Mouse (Mus musculus) CH12.LX (cell line): ENCODE results near the gene Olfr101. TPM values are rescaled to one million over a fixed set of nuclear protein-coding genes. Genes with fewer than 3 reads are reported as not detected.

ENCODE experiments used
- DNase-seq: peaks from one replicate; pipeline ENCODE4 v3.0.0-alpha.2; 2013; ENCODE audit errors: extremely low read depth
- H3K27ac ChIP-seq: 2 replicates; pipeline ENCODE4 v1.5.1; 2012; ENCODE audit warnings: low read depth, mild to moderate bottlenecking, control low read depth, moderate library complexity; ENCODE audit not compliant: insufficient read depth
- H3K27me3 ChIP-seq: replicated peaks from 2 replicates; pipeline ENCODE3; 2012; ENCODE audit warnings: inconsistent platforms
- H3K36me3 ChIP-seq, 2 experiments: replicated peaks in 1 of 2; 2 replicates each; pipeline versions ENCODE3 to v1.6.1; 2012; ENCODE audit warnings: inconsistent platforms in 1 of 2, low read length in 1 of 2, mild to moderate bottlenecking in 1 of 2, mixed read lengths in 1 of 2, moderate library complexity in 1 of 2; ENCODE audit not compliant: control insufficient read depth in 1 of 2, insufficient read depth in 1 of 2
- H3K4me1 ChIP-seq, 2 experiments: 2 replicates each; pipeline ENCODE4 v1.6.1; 2012; ENCODE audit warnings: inconsistent platforms in 1 of 2, moderate library complexity in 1 of 2; ENCODE audit not compliant: insufficient read depth in 2 of 2, control insufficient read depth in 1 of 2
- H3K4me2 ChIP-seq: 2 replicates; pipeline ENCODE4 v1.6.1; 2012; ENCODE audit warnings: low read depth, mild to moderate bottlenecking, control low read depth; ENCODE audit not compliant: poor library complexity, insufficient read depth, severe bottlenecking
- H3K4me3 ChIP-seq, 3 experiments: fragments of 150-350 bp in 1 of 3; sonication (generic) in 1 of 3; replicated peaks in 1 of 3; 2 replicates each; pipeline versions ENCODE3 to v1.5.1; 2011 to 2012; ENCODE audit warnings: low read depth in 2 of 3, low read length in 2 of 3, mild to moderate bottlenecking in 2 of 3, moderate library complexity in 2 of 3, control low read depth in 1 of 3, improper control_type of control experiment in 1 of 3, inconsistent platforms in 1 of 3, mixed read lengths in 1 of 3; ENCODE audit not compliant: poor library complexity in 1 of 3
- H3K79me2 ChIP-seq: replicated peaks from 2 replicates; pipeline ENCODE4 v1.6.1; 2012; ENCODE audit warnings: mild to moderate bottlenecking, moderate library complexity; ENCODE audit not compliant: control insufficient read depth, poor library complexity, insufficient read depth, severe bottlenecking; ENCODE audit errors: extremely low read depth
- H3K9ac ChIP-seq: 2 replicates; pipeline ENCODE4 v1.6.1; 2012; ENCODE audit warnings: low read depth, mild to moderate bottlenecking, control low read depth, moderate library complexity; ENCODE audit not compliant: insufficient read depth
- H3K9me3 ChIP-seq: replicated peaks from 2 replicates; pipeline ENCODE3; 2012; ENCODE audit warnings: low read length, inconsistent platforms, mixed read lengths
- BHLHE40 ChIP-seq: IDR thresholded peaks from 2 replicates; pipeline ENCODE4 v1.6.1; 2011; ENCODE audit warnings: mild to moderate bottlenecking, low read depth, low read length, improper control_type of control experiment
- CHD1 ChIP-seq: IDR thresholded peaks from 2 replicates; pipeline ENCODE4 v1.6.1; 2012; ENCODE audit warnings: low read depth, low read length, improper control_type of control experiment, inconsistent platforms
- CHD2 ChIP-seq: IDR thresholded peaks from 2 replicates; pipeline ENCODE4 v1.6.1; 2011; ENCODE audit warnings: low read length, improper control_type of control experiment
- CTCF ChIP-seq, 2 experiments: IDR thresholded peaks in 1 of 2; conservative IDR thresholded peaks in 1 of 2; 2 replicates each; pipeline ENCODE4 v1.5.1; 2011 to 2012; ENCODE audit warnings: low read depth in 2 of 2, low read length in 2 of 2, improper control_type of control experiment in 1 of 2, inconsistent platforms in 1 of 2, mild to moderate bottlenecking in 1 of 2, moderate library complexity in 1 of 2
- E2F4 ChIP-seq: IDR thresholded peaks from 2 replicates; pipeline ENCODE4 v1.6.1; 2011; ENCODE audit warnings: low read depth, low read length, improper control_type of control experiment; ENCODE audit not compliant: insufficient replicate concordance
- ETS1 ChIP-seq: conservative IDR thresholded peaks from 2 replicates; pipeline ENCODE4 v1.6.1; 2012; ENCODE audit warnings: low read depth, mild to moderate bottlenecking, inconsistent platforms, low read length, improper control_type of control experiment, moderate library complexity
- GABPA ChIP-seq: IDR thresholded peaks from 2 replicates; pipeline ENCODE4 v1.6.1; 2012; ENCODE audit warnings: low read depth, low read length, improper control_type of control experiment, inconsistent platforms; ENCODE audit not compliant: insufficient replicate concordance
- HCFC1 ChIP-seq: IDR thresholded peaks from 2 replicates; pipeline ENCODE4 v1.6.1; 2012; ENCODE audit warnings: low read depth, mild to moderate bottlenecking, inconsistent platforms, low read length, improper control_type of control experiment
- JUN ChIP-seq: IDR thresholded peaks from 2 replicates; pipeline ENCODE4 v1.6.1; 2011; ENCODE audit warnings: low read depth, mild to moderate bottlenecking, low read length, improper control_type of control experiment, moderate library complexity; ENCODE audit not compliant: insufficient read depth
- KAT2A ChIP-seq: IDR thresholded peaks from 2 replicates; pipeline ENCODE4 v1.6.1; 2012; ENCODE audit warnings: low read length, improper control_type of control experiment, inconsistent platforms; ENCODE audit not compliant: insufficient replicate concordance
- MEF2A ChIP-seq: IDR thresholded peaks from 2 replicates; pipeline ENCODE4 v1.6.1; 2014; ENCODE audit warnings: low read depth, mild to moderate bottlenecking, inconsistent platforms, low read length, improper control_type of control experiment, borderline replicate concordance
- MXI1 ChIP-seq: IDR thresholded peaks from 2 replicates; pipeline ENCODE4 v1.6.1; 2011; ENCODE audit warnings: mild to moderate bottlenecking, low read depth, low read length, improper control_type of control experiment
- MYC ChIP-seq: IDR thresholded peaks from 2 replicates; pipeline ENCODE4 v1.6.1; 2011; ENCODE audit warnings: low read depth, mild to moderate bottlenecking, improper control_type of control experiment, low read length
- NRF1 ChIP-seq: IDR thresholded peaks from 2 replicates; pipeline ENCODE4 v1.6.1; 2014; ENCODE audit warnings: low read depth, mild to moderate bottlenecking, inconsistent platforms, low read length, improper control_type of control experiment, moderate library complexity
- PAX5 ChIP-seq: IDR thresholded peaks from 2 replicates; pipeline ENCODE4 v1.6.1; 2012; ENCODE audit warnings: low read length, inconsistent platforms, mixed read lengths
- RAD21 ChIP-seq: IDR thresholded peaks from 2 replicates; pipeline ENCODE4 v1.6.1; 2011; ENCODE audit warnings: low read depth, mild to moderate bottlenecking, low read length, improper control_type of control experiment, moderate library complexity
- SIN3A ChIP-seq: IDR thresholded peaks from 2 replicates; pipeline ENCODE4 v1.6.1; 2012; ENCODE audit warnings: low read length, improper control_type of control experiment, inconsistent platforms
- UBTF ChIP-seq: IDR thresholded peaks from 2 replicates; pipeline ENCODE4 v1.6.1; 2012; ENCODE audit warnings: low read depth, mild to moderate bottlenecking, inconsistent platforms, low read length, improper control_type of control experiment, moderate library complexity
- ZC3H11A ChIP-seq: IDR thresholded peaks from 2 replicates; pipeline ENCODE4 v1.6.1; 2012; ENCODE audit warnings: low read depth, mild to moderate bottlenecking, inconsistent platforms, low read length, improper control_type of control experiment
- ZNF384 ChIP-seq: IDR thresholded peaks from 2 replicates; pipeline ENCODE4 v1.6.1; 2012; ENCODE audit warnings: low read depth, low read length, improper control_type of control experiment, inconsistent platforms
- dilution Hi-C: fragments of 300-500 bp; cut with MboI; formaldehyde crosslinking; loops from 2 replicates; pipeline ENCODE4 v1.14.3; 2020; ENCODE audit warnings: low sequenced_read_pairs; ENCODE audit not compliant: extremely low pct_unique_long_range_greater_than_20kb, extremely low pct_ligation_motif_present
- in situ Hi-C: fragments of 300-500 bp; cut with MboI; formaldehyde crosslinking; loops from 3 replicates; pipeline ENCODE4 v1.14.3; 2019; ENCODE audit warnings: low sequenced_read_pairs, low pct_ligation_motif_present, low pct_unique_long_range_greater_than_20kb, mixed read lengths
- polyA plus RNA-seq: library from polyadenylated mRNA; unstranded; fragments of >175 nt; gene quantifications from 2 replicates; pipeline ENCODE4 v1.2.1, GENCODE M21; 2012; ENCODE audit warnings: low read depth; ENCODE audit not compliant: insufficient read length
- total RNA-seq, 2 experiments: library from RNA; depleted of rRNA; stranded (reverse); fragments of 300-350 nt in 1 of 2; fragments of >200 nt in 1 of 2; gene quantifications; 2 replicates each; pipeline ENCODE4 v1.2.3; 2012 to 2014

The Olfr101 gene
- total and polyA plus RNA-seq, 3 experiments, result 0.21 TPM; not detected in 2

GRCm38 (mm10) chr17:37308483-37308882, 4.4 kb upstream of the Olfr101 start:
- Histone ChIP-seq H3K27me3 (peaks cover 2% of the 10 kb centered on the region), H3K4me3 (no peak overlapping the region), H3K9me3 (no peaks in the 10 kb centered on the region)
- in situ Hi-C loops, result no loop called here
- peak; percentile 20 for DNase-seq
- TF ChIP-seq CHD2 (no peak), CTCF (conservative IDR thresholded peaks at IDR 0.05 in 1 of 2, IDR thresholded peaks at IDR 0.05 in 1 of 2; ENCODE audit: low read depth in 2 of 2, low read length in 2 of 2) (peak in 1 of 2 experiments; percentile 54; a peak in 3 of 4 replicates), RAD21 (peak; percentile 56), PAX5 (no peak)
- TF ChIP-seq, all 38 proteins: peak for 2
- no peak overlapping the region for H3K4me2 ChIP-seq
- no peaks in the 10 kb centered on the region for H3K36me3 ChIP-seq
- dilution Hi-C loops, result no loop called here
- no peak overlapping the region for H3K27ac ChIP-seq
- H3K4me1 ChIP-seq, result no peaks in the 10 kb centered on the region
- no peak overlapping the region for H3K9ac ChIP-seq
- no peaks in the 10 kb centered on the region for H3K79me2 ChIP-seq

GRCm38 (mm10) chr17:37283360-37283759, 20.8 kb downstream of the Olfr101 start, which contains the start of gene Olfr99:
Olfr99 (minus strand) TSS chr17:37283460.
- DNase-seq, result no peak
- H3K9ac ChIP-seq, result no peak within 1 kb of the TSS
- H3K79me2 ChIP-seq, result no peaks in the 10 kb centered on the region
- H3K27ac ChIP-seq, result no peak within 1 kb of the TSS
- H3K4me2 ChIP-seq, result no peak within 1 kb of the TSS
- in situ Hi-C loops, result no loop called here
- TF ChIP-seq KAT2A, result no peak
- no peak for TF ChIP-seq CTCF (conservative IDR thresholded peaks at IDR 0.05 in 1 of 2, IDR thresholded peaks at IDR 0.05 in 1 of 2; ENCODE audit: low read depth in 2 of 2, low read length in 2 of 2)
- no peak for TF ChIP-seq MXI1
- TF ChIP-seq ZNF384, result 0 out of 2 replicates have a peak, but pooled peaks have one; percentile 28
- TF ChIP-seq JUN, result no peak
- dilution Hi-C loops, result no loop called here
- H3K9me3 ChIP-seq, result no peaks in the 10 kb centered on the region
- peaks cover 9 to 25% of the 10 kb centered on the region in 2 experiments for H3K36me3 ChIP-seq
- H3K4me1 ChIP-seq, result peaks cover 0 to 5% of the 10 kb centered on the region in 2 experiments; a peak in 1 of 4 replicates
- H3K4me3 ChIP-seq, result no peak within 1 kb of the TSS
- no peaks in the 10 kb centered on the region for H3K27me3 ChIP-seq

GRCm38 (mm10) chr17:37280331-37280730, 23.8 kb downstream of the Olfr101 start:
- Histone ChIP-seq H3K9ac (no peak overlapping the region), H3K4me1 (peaks cover 0 to 2% of the 10 kb centered on the region in 2 experiments; a peak in 2 of 4 replicates), H3K79me2 (no peaks in the 10 kb centered on the region), H3K9me3 (no peaks in the 10 kb centered on the region), H3K27ac (no peak overlapping the region), H3K4me2 (no peak overlapping the region), H3K36me3 (peaks cover 23 to 47% of the 10 kb centered on the region in 2 experiments), H3K27me3 (no peaks in the 10 kb centered on the region), H3K4me3 (no peak overlapping the region)
- dilution Hi-C loops (no loop called here), in situ Hi-C loops (no loop called here)
- TF ChIP-seq PAX5, result no peak
- no peak for TF ChIP-seq NRF1
- TF ChIP-seq UBTF, result no peak
- TF ChIP-seq SIN3A, result no peak
- no peak for TF ChIP-seq ETS1
- TF ChIP-seq E2F4, result no peak
- no peak for TF ChIP-seq CHD1
- no peak for TF ChIP-seq MEF2A
- TF ChIP-seq ZC3H11A, result no peak
- no peak for TF ChIP-seq GABPA
- no peak for TF ChIP-seq HCFC1
- TF ChIP-seq BHLHE40, result no peak
- no peak for TF ChIP-seq MYC
- no peak for DNase-seq
